Mouse (Mus musculus) kidney, adult 2 months (tissue): ENCODE measurements at regions not wholly inside any gene's neighbourhood (a gene's known extent, or its start where the extent isn't known, plus 50 kb on each side); places are given as distances from the start of the nearest gene placed in this dataset.

Experiments
- DNase-seq: peaks from one replicate; pipeline ENCODE4 v3.0.0; 2021
- H3K27ac ChIP-seq: fragments of 200-500 bp; 2 replicates; pipeline ENCODE4 v1.5.1; 2012; ENCODE audit warnings: low read depth, low read length, control low read depth, inconsistent platforms; ENCODE audit not compliant: insufficient read depth
- H3K27me3 ChIP-seq: fragments of 200-500 bp; replicated peaks from 2 replicates; pipeline ENCODE4 v1.6.1; 2012; ENCODE audit warnings: mild to moderate bottlenecking, moderate library complexity, low read length, inconsistent platforms; ENCODE audit not compliant: control insufficient read depth, insufficient read depth
- H3K36me3 ChIP-seq: fragments of 200-500 bp; 2 replicates; pipeline ENCODE4 v1.6.1; 2012; ENCODE audit warnings: mild to moderate bottlenecking, moderate library complexity, low read length, inconsistent platforms; ENCODE audit not compliant: control insufficient read depth, insufficient read depth
- H3K4me1 ChIP-seq: fragments of 200-500 bp; 2 replicates; pipeline ENCODE4 v1.6.1; 2011; ENCODE audit warnings: low read length; ENCODE audit not compliant: control insufficient read depth, insufficient read depth
- H3K4me3 ChIP-seq: fragments of 200-500 bp; 2 replicates; pipeline ENCODE4 v1.5.1; 2011; ENCODE audit warnings: mild to moderate bottlenecking, low read depth, low read length, control low read depth; ENCODE audit not compliant: insufficient read depth
- CTCF ChIP-seq: fragments of 200-500 bp; conservative IDR thresholded peaks from 2 replicates; pipeline ENCODE4 v1.5.1; 2011; ENCODE audit warnings: low read depth, mild to moderate bottlenecking, control low read depth, low read length, moderate library complexity, mixed read lengths; ENCODE audit not compliant: insufficient read depth, insufficient read length
- POLR2A ChIP-seq: fragments of 200-500 bp; IDR thresholded peaks from one replicate; pipeline ENCODE4 v1.6.1; 2011; ENCODE audit warnings: low read depth, low read length, control low read depth
- WGBS: fragments of 180-500 bp; shearing (Covaris S2); methylation state at CpG from one replicate; pipeline ENCODE4 v1.1.7; 2018; 5-methylcytosine and 5-hydroxymethylcytosine counted together

GRCm38 (mm10) chr12:79895975-79896374 lies 216.8 kb downstream of the Zfp36l1 start:
- H3K27ac ChIP-seq = peak overlapping the region; percentile 65
- no peaks in the 10 kb centered on the region for H3K27me3 ChIP-seq
- peak; percentile 78 for DNase-seq
- TF ChIP-seq CTCF (no peak), POLR2A (no peak)
- H3K36me3 ChIP-seq = no peaks in the 10 kb centered on the region
- H3K4me1 ChIP-seq = peaks cover 13% of the 10 kb centered on the region
- 38% methylated on average over 6 of the region's 6 CpGs for WGBS
- H3K4me3 ChIP-seq = no peak overlapping the region

GRCm38 (mm10) chr12:79895324-79895723 lies 217.5 kb downstream of the Zfp36l1 start:
- Histone ChIP-seq H3K36me3 (no peaks in the 10 kb centered on the region), H3K4me3 (no peak overlapping the region), H3K27me3 (no peaks in the 10 kb centered on the region), H3K4me1 (peaks cover 13% of the 10 kb centered on the region), H3K27ac (no peak overlapping the region)
- TF ChIP-seq POLR2A (no peak), CTCF (no peak)
- WGBS = 18% methylated on average over 7 of the region's 7 CpGs
- peak; percentile 49 for DNase-seq

GRCm38 (mm10) chr12:79892871-79893270 lies 219.9 kb downstream of the Zfp36l1 start:
- no peak overlapping the region for H3K4me3 ChIP-seq
- peaks cover 13% of the 10 kb centered on the region; the same call in 1 of the 2 replicates for H3K4me1 ChIP-seq
- H3K27ac ChIP-seq = no peak overlapping the region
- TF ChIP-seq CTCF = no peak
- TF ChIP-seq POLR2A = no peak
- WGBS = 86% methylated on average over 8 of the region's 8 CpGs
- H3K36me3 ChIP-seq = no peaks in the 10 kb centered on the region
- no peak for DNase-seq
- no peaks in the 10 kb centered on the region for H3K27me3 ChIP-seq

- H3K27me3 ChIP-seq = no peaks in the 10 kb centered on the region
- no peak overlapping the region for H3K27ac ChIP-seq
- no peak for TF ChIP-seq POLR2A
- no peak for TF ChIP-seq CTCF
- H3K4me1 ChIP-seq = peaks cover 13% of the 10 kb centered on the region; the same call in 1 of the 2 replicates
- no peak for DNase-seq
- no peaks in the 10 kb centered on the region for H3K36me3 ChIP-seq
- WGBS = 63% methylated on average over 4 of the region's 4 CpGs
- H3K4me3 ChIP-seq = no peak overlapping the region
These were observed 220.9 kb downstream of the Zfp36l1 start for GRCm38 (mm10) chr12:79891942-79892341.

- H3K36me3 ChIP-seq = no peaks in the 10 kb centered on the region
- TF ChIP-seq CTCF = no peak
- TF ChIP-seq POLR2A = no peak
- H3K4me3 ChIP-seq = no peak overlapping the region
- peak; percentile 71 for DNase-seq
- H3K27me3 ChIP-seq = no peaks in the 10 kb centered on the region
- 68% methylated on average over 4 of the region's 4 CpGs for WGBS
- no peak overlapping the region for H3K27ac ChIP-seq
- H3K4me1 ChIP-seq = peaks cover 7% of the 10 kb centered on the region; the same call in 1 of the 2 replicates
These were observed 221.9 kb downstream of the Zfp36l1 start for GRCm38 (mm10) chr12:79890887-79891286.

- no peaks in the 10 kb centered on the region for H3K36me3 ChIP-seq
- no peak overlapping the region for H3K4me3 ChIP-seq
- no peak overlapping the region for H3K27ac ChIP-seq
- TF ChIP-seq POLR2A (no peak), CTCF (no peak)
- WGBS = 96% methylated on average over 7 of the region's 7 CpGs
- H3K4me1 ChIP-seq = peaks cover 6% of the 10 kb centered on the region; the same call in 1 of the 2 replicates
- no peaks in the 10 kb centered on the region for H3K27me3 ChIP-seq
- no peak for DNase-seq
These were observed 222.5 kb downstream of the Zfp36l1 start for GRCm38 (mm10) chr12:79890291-79890690.

GRCm38 (mm10) chr12:79888812-79889211 lies 224.0 kb downstream of the Zfp36l1 start:
- H3K27ac ChIP-seq = no peak overlapping the region

GRCm38 (mm10) chr12:79888086-79888485 lies 224.7 kb downstream of the Zfp36l1 start:
- TF ChIP-seq CTCF = no peak
- TF ChIP-seq POLR2A = no peak
- 71% methylated on average over 4 of the region's 4 CpGs for WGBS
- no peak for DNase-seq
- Histone ChIP-seq H3K36me3 (no peaks in the 10 kb centered on the region), H3K4me3 (no peak overlapping the region), H3K27ac (no peak overlapping the region), H3K4me1 (0 out of 2 replicates have a peak, but pooled peaks cover 4% of the 10 kb centered on the region), H3K27me3 (no peaks in the 10 kb centered on the region)

More at GRCm38 (mm10) chr12:79888812-79889211, 224.0 kb downstream of the Zfp36l1 start:
- TF ChIP-seq CTCF (no peak), POLR2A (no peak)
- no peaks in the 10 kb centered on the region for H3K36me3 ChIP-seq
- no peaks in the 10 kb centered on the region for H3K27me3 ChIP-seq
- no peak for DNase-seq
- 0 out of 2 replicates have a peak, but pooled peaks cover 4% of the 10 kb centered on the region for H3K4me1 ChIP-seq
- WGBS = 96% methylated on average over 4 of the region's 4 CpGs
- no peak overlapping the region for H3K4me3 ChIP-seq
